Mouse (Mus musculus) heart, embryonic 15.5 days (tissue): ENCODE results near the gene Dnmbp. TPM values are rescaled to one million over a fixed set of nuclear protein-coding genes. Genes with fewer than 3 reads are reported as not detected.
A peak's percentile ranks its signal among the peaks of the same experiment; 100 is the strongest.

Source experiments
- ATAC-seq: fragments of 200-750 bp; cut with Nextera tagmentation; replicated peaks from 2 replicates; pipeline ENCODE4 v1.8.0; 2017; ENCODE audit warnings: low read depth, moderate TSS enrichment; ENCODE audit not compliant: insufficient number of reproducible peaks, insufficient read depth, low FRiP score
- H3K27ac ChIP-seq: fragments of 300-500 bp; sonication (generic); 2 replicates; pipeline ENCODE4 v1.5.1; 2015; ENCODE audit warnings: mild to moderate bottlenecking, inconsistent platforms
- H3K27me3 ChIP-seq: fragments of 300-500 bp; sonication (generic); 2 replicates; pipeline ENCODE4 v1.6.1; 2015; ENCODE audit warnings: inconsistent platforms
- H3K36me3 ChIP-seq: fragments of 300-500 bp; sonication (generic); 2 replicates; pipeline ENCODE4 v1.6.1; 2015; ENCODE audit warnings: mild to moderate bottlenecking, inconsistent platforms
- H3K4me1 ChIP-seq: fragments of 300-500 bp; sonication (generic); replicated peaks from 2 replicates; pipeline ENCODE4 v1.6.1; 2015; ENCODE audit warnings: inconsistent platforms
- H3K4me2 ChIP-seq: fragments of 300-500 bp; sonication (generic); 2 replicates; pipeline ENCODE4 v1.6.1; 2015; ENCODE audit warnings: inconsistent platforms, mild to moderate bottlenecking, moderate library complexity
- H3K4me3 ChIP-seq: fragments of 300-500 bp; sonication (generic); 2 replicates; pipeline ENCODE4 v1.5.1; 2015; ENCODE audit warnings: mild to moderate bottlenecking, inconsistent platforms
- H3K9ac ChIP-seq: fragments of 300-500 bp; sonication (generic); 2 replicates; pipeline ENCODE4 v1.6.1; 2015; ENCODE audit warnings: mild to moderate bottlenecking, inconsistent platforms
- H3K9me3 ChIP-seq: fragments of 300-500 bp; sonication (generic); replicated peaks from 2 replicates; pipeline ENCODE4 v1.6.1; 2016; ENCODE audit warnings: inconsistent platforms
- WGBS: fragments of 180-500 bp; shearing (Covaris S2); methylation state at CpG from one replicate; pipeline ENCODE4 v1.1.7; 2015; ENCODE audit warnings: mixed read lengths; 5-methylcytosine and 5-hydroxymethylcytosine counted together
- polyA plus RNA-seq: library from polyadenylated mRNA; unstranded; fragments of >200 nt; fragmentation: Nextera tagmentation; extraction: Ambion mirVana; gene quantifications from 2 replicates; pipeline ENCODE4 v1.2.1, GENCODE M21; 2015

The Dnmbp gene
- polyA plus RNA-seq, 1 experiment from 2014 or later = 8.5 TPM

GRCm38 (mm10) chr19:43905985-43906384 lies 34.0 kb downstream of the Dnmbp start:
- H3K27ac ChIP-seq = no peak overlapping the region
- WGBS = 45% methylated on average over 5 of the region's 5 CpGs
- no peak overlapping the region for H3K4me3 ChIP-seq
- H3K27me3 ChIP-seq = no peaks in the 10 kb centered on the region
- ATAC-seq = no peak
- H3K36me3 ChIP-seq = peaks cover 30% of the 10 kb centered on the region
- H3K9ac ChIP-seq = no peak overlapping the region
- H3K4me2 ChIP-seq = no peak overlapping the region
- H3K4me1 ChIP-seq = no peaks in the 10 kb centered on the region
- no peaks in the 10 kb centered on the region for H3K9me3 ChIP-seq

- no peaks in the 10 kb centered on the region for H3K4me1 ChIP-seq
- H3K27me3 ChIP-seq = no peaks in the 10 kb centered on the region
- H3K4me2 ChIP-seq = no peak overlapping the region
- no peak for ATAC-seq
- no peak overlapping the region for H3K27ac ChIP-seq
- H3K9me3 ChIP-seq = no peaks in the 10 kb centered on the region
- no peak overlapping the region for H3K4me3 ChIP-seq
- 79% methylated on average over 8 of the region's 8 CpGs for WGBS
- no peak overlapping the region for H3K9ac ChIP-seq
- H3K36me3 ChIP-seq = peaks cover 29% of the 10 kb centered on the region
Measured at GRCm38 (mm10) chr19:43905136-43905535, 34.9 kb downstream of the Dnmbp start.

GRCm38 (mm10) chr19:43904327-43904726 lies 35.7 kb downstream of the Dnmbp start:
- H3K4me1 ChIP-seq = no peaks in the 10 kb centered on the region
- no peaks in the 10 kb centered on the region for H3K9me3 ChIP-seq
- H3K4me3 ChIP-seq = no peak overlapping the region
- no peak overlapping the region for H3K27ac ChIP-seq
- 88% methylated on average over 11 of the region's 11 CpGs for WGBS
- H3K36me3 ChIP-seq = peaks cover 34% of the 10 kb centered on the region
- no peak overlapping the region for H3K4me2 ChIP-seq
- ATAC-seq = no peak
- no peak overlapping the region for H3K9ac ChIP-seq
- no peaks in the 10 kb centered on the region for H3K27me3 ChIP-seq

GRCm38 (mm10) chr19:43902887-43903286 lies 37.1 kb downstream of the Dnmbp start:
- Histone ChIP-seq H3K27me3 (no peaks in the 10 kb centered on the region), H3K9ac (no peak overlapping the region)
- 48% methylated on average over 12 of the region's 12 CpGs for WGBS

GRCm38 (mm10) chr19:43900690-43901089 lies 39.3 kb downstream of the Dnmbp start:
- peaks cover 34% of the 10 kb centered on the region for H3K36me3 ChIP-seq
- H3K9me3 ChIP-seq = no peaks in the 10 kb centered on the region
- H3K4me3 ChIP-seq = no peak overlapping the region
- no peaks in the 10 kb centered on the region for H3K4me1 ChIP-seq
- H3K9ac ChIP-seq = no peak overlapping the region
- H3K4me2 ChIP-seq = no peak overlapping the region
- no peaks in the 10 kb centered on the region for H3K27me3 ChIP-seq
- no peak overlapping the region for H3K27ac ChIP-seq
- no peak for ATAC-seq
- WGBS = 84% methylated on average over 9 of the region's 9 CpGs

More at GRCm38 (mm10) chr19:43902887-43903286, 37.1 kb downstream of the Dnmbp start:
- peaks cover 34% of the 10 kb centered on the region for H3K36me3 ChIP-seq
- ATAC-seq = no peak
- H3K9me3 ChIP-seq = no peaks in the 10 kb centered on the region
- H3K4me3 ChIP-seq = no peak overlapping the region
- no peak overlapping the region for H3K4me2 ChIP-seq
- H3K4me1 ChIP-seq = no peaks in the 10 kb centered on the region
- H3K27ac ChIP-seq = no peak overlapping the region

- no peak overlapping the region for H3K4me3 ChIP-seq
- no peaks in the 10 kb centered on the region for H3K9me3 ChIP-seq
- peaks cover 32% of the 10 kb centered on the region for H3K36me3 ChIP-seq
- H3K9ac ChIP-seq = no peak overlapping the region
- 61% methylated on average over 10 of the region's 10 CpGs for WGBS
- H3K4me2 ChIP-seq = no peak overlapping the region
- H3K27me3 ChIP-seq = no peaks in the 10 kb centered on the region
- ATAC-seq = no peak
- H3K27ac ChIP-seq = no peak overlapping the region
- H3K4me1 ChIP-seq = 0 out of 2 replicates have a peak, but pooled peaks cover 3% of the 10 kb centered on the region
Measured at GRCm38 (mm10) chr19:43898547-43898946, 41.4 kb downstream of the Dnmbp start.

GRCm38 (mm10) chr19:43896441-43896840 lies 43.5 kb downstream of the Dnmbp start:
- 0 out of 2 replicates have a peak, but pooled peaks cover 3% of the 10 kb centered on the region for H3K4me1 ChIP-seq
- H3K4me2 ChIP-seq = no peak overlapping the region
- no peak for ATAC-seq
- H3K9me3 ChIP-seq = no peaks in the 10 kb centered on the region
- H3K9ac ChIP-seq = no peak overlapping the region
- H3K27me3 ChIP-seq = no peaks in the 10 kb centered on the region
- no peak overlapping the region for H3K4me3 ChIP-seq
- H3K27ac ChIP-seq = no peak overlapping the region
- H3K36me3 ChIP-seq = peaks cover 19% of the 10 kb centered on the region
- WGBS = 78% methylated on average over 14 of the region's 14 CpGs

GRCm38 (mm10) chr19:43895951-43896350 lies 44.0 kb downstream of the Dnmbp start:
- ATAC-seq = no peak
- 92% methylated on average over 5 of the region's 5 CpGs for WGBS
- Histone ChIP-seq H3K27ac (no peak overlapping the region), H3K4me2 (no peak overlapping the region), H3K27me3 (no peaks in the 10 kb centered on the region), H3K4me3 (no peak overlapping the region), H3K9me3 (no peaks in the 10 kb centered on the region), H3K36me3 (peaks cover 16% of the 10 kb centered on the region), H3K9ac (no peak overlapping the region), H3K4me1 (0 out of 2 replicates have a peak, but pooled peaks cover 3% of the 10 kb centered on the region)

GRCm38 (mm10) chr19:43894821-43895220 lies 45.2 kb downstream of the Dnmbp start:
- H3K4me2 ChIP-seq = 0 out of 2 replicates have a peak overlapping the region, but pooled peaks have one; percentile 55
- 65% methylated on average over 9 of the region's 9 CpGs for WGBS
- H3K4me3 ChIP-seq = no peak overlapping the region
- H3K9me3 ChIP-seq = no peaks in the 10 kb centered on the region
- H3K4me1 ChIP-seq = 0 out of 2 replicates have a peak, but pooled peaks cover 3% of the 10 kb centered on the region
- no peaks in the 10 kb centered on the region for H3K27me3 ChIP-seq
- H3K9ac ChIP-seq = no peak overlapping the region
- no peak for ATAC-seq
- H3K27ac ChIP-seq = no peak overlapping the region
- 0 out of 2 replicates have a peak, but pooled peaks cover 5% of the 10 kb centered on the region for H3K36me3 ChIP-seq

GRCm38 (mm10) chr19:43894070-43894469 lies 45.9 kb downstream of the Dnmbp start:
- Histone ChIP-seq H3K9me3 (no peaks in the 10 kb centered on the region), H3K4me2 (peak overlapping the region; percentile 55), H3K4me3 (peak overlapping the region; percentile 33), H3K27ac (peak overlapping the region; percentile 53), H3K4me1 (0 out of 2 replicates have a peak, but pooled peaks cover 3% of the 10 kb centered on the region), H3K9ac (no peak overlapping the region), H3K36me3 (no peaks in the 10 kb centered on the region), H3K27me3 (no peaks in the 10 kb centered on the region)
- WGBS = 21% methylated on average over 7 of the region's 7 CpGs
- peak; percentile 82 for ATAC-seq

GRCm38 (mm10) chr19:43890487-43890886 lies 49.5 kb downstream of the Dnmbp start:
- Histone ChIP-seq H3K27ac (no peak overlapping the region), H3K4me3 (no peak overlapping the region)
- no peak for ATAC-seq

GRCm38 (mm10) chr19:43887725-43888124 lies 52.3 kb downstream of the Dnmbp start:
- no peak for ATAC-seq
- Histone ChIP-seq H3K4me1 (peaks cover 14% of the 10 kb centered on the region), H3K9ac (no peak overlapping the region), H3K4me3 (no peak overlapping the region), H3K27ac (no peak overlapping the region), H3K27me3 (no peaks in the 10 kb centered on the region), H3K9me3 (no peaks in the 10 kb centered on the region), H3K36me3 (no peaks in the 10 kb centered on the region), H3K4me2 (no peak overlapping the region)
- 80% methylated on average over 2 of the region's 2 CpGs for WGBS

More at GRCm38 (mm10) chr19:43890487-43890886, 49.5 kb downstream of the Dnmbp start:
- H3K4me2 ChIP-seq = no peak overlapping the region
- 0 out of 2 replicates have a peak, but pooled peaks cover 5% of the 10 kb centered on the region for H3K4me1 ChIP-seq
- no peak overlapping the region for H3K9ac ChIP-seq
- WGBS = 67% methylated on average over 5 of the region's 5 CpGs
- H3K9me3 ChIP-seq = no peaks in the 10 kb centered on the region
- no peaks in the 10 kb centered on the region for H3K36me3 ChIP-seq
- H3K27me3 ChIP-seq = no peaks in the 10 kb centered on the region
